Mouse (Mus musculus): ENCODE data around the gene Ninj2. TPM values are rescaled to one million over a fixed set of nuclear protein-coding genes. Genes with fewer than 3 reads are reported as not detected.

Ninj2 gene
- polyA plus RNA-seq, 1 experiment from 2014 or later, result not detected

DNA sequence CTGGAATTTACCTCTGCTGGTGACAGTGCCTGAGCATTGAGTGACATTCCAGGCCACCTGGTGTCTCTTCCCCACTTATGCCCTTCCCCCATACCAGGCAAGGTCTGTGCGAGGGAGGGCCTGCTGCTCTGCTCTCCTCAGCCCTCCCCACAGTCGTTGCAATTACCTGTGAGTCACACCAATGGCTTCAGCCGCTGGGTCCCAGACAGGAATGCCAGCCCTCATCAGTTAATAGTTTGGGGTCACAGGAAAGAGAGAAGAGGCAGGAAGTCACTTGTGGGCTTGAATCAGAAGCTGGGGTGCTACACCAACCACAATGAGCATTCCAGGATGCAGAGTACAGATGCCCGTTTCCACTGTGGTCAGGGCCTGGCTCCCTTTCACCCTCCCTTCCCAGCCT, 41.6 kb downstream of the Ninj2 start:
- 88% methylated on average over 4 of the region's 4 CpGs for WGBS
- Histone ChIP-seq H3K4me1 (replicated peaks; ENCODE audit: control insufficient read depth, insufficient read depth, low read length) (no peaks in the 10 kb centered on the region), H3K4me3 (ENCODE audit: low read depth, low read length) (no peak overlapping the region), H3K4me2 (replicated peaks; ENCODE audit: low read depth, low read length) (no peak overlapping the region), H3K27ac (ENCODE audit: low read depth, low read length) (no peak overlapping the region), H3K9ac (ENCODE audit: low read depth, low read length) (no peak overlapping the region), H3K9me3 (ENCODE audit: control insufficient read depth, low read length) (no peaks in the 10 kb centered on the region), H3K36me3 (ENCODE audit: control insufficient read depth, insufficient read depth, low read length) (no peaks in the 10 kb centered on the region), H3K27me3 (ENCODE audit: control insufficient read depth, insufficient read depth, low read length) (no peaks in the 10 kb centered on the region)
- ATAC-seq (ENCODE audit: low FRiP score) (no peak), DNase-seq (ENCODE audit: low spot score) (no peak)

DNA sequence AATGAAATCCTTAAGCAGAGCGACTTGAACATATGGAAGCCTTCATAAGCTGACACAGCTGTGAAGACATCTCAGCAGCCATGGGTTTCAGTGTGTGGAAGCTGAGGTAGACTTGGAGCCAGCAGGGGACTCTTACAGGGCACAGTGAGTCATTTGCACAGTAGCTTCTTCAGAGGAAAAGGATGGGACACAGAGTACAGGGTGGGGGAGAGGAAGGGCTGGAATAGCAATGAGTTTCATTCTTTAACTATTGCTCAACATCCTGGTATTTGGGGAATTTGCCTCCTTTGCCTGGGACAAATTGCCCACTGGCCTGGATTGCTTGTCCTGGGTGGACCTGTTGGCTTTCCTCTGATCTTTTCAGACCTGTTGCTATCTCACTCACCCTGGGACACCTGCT, 52.3 kb downstream of the Ninj2 start:
- no peak overlapping the region for H3K27ac ChIP-seq (ENCODE audit: low read depth, low read length)
- 86% methylated on average over 1 of the region's 1 CpGs for WGBS

DNA sequence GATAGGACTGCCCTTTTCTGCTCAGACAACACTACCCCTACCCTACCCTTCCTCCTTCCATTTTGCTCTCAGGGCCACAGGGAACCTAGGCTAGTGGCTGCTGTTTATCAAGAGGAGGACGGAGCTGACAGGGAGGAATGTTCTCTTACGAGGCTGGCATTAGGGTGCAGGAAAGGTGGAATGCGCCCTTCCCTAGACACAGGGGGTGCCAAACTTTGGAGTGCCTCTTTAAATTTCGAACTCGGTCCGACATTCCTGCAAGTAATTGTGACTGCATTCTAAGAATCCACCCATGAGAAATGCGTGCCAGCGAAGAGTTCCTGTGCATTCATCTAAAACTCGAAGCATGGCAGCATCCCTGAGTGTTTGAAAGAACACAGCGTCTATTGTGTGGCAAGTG, 53.5 kb downstream of the Ninj2 start:
- Histone ChIP-seq H3K36me3 (ENCODE audit: control insufficient read depth, insufficient read depth, low read length) (no peaks in the 10 kb centered on the region), H3K27me3 (ENCODE audit: control insufficient read depth, insufficient read depth, low read length) (no peaks in the 10 kb centered on the region), H3K27ac (ENCODE audit: low read depth, low read length) (no peak overlapping the region), H3K9me3 (ENCODE audit: control insufficient read depth, low read length) (no peaks in the 10 kb centered on the region), H3K4me2 (replicated peaks; ENCODE audit: low read depth, low read length) (no peak overlapping the region), H3K9ac (ENCODE audit: low read depth, low read length) (no peak overlapping the region), H3K4me1 (replicated peaks; ENCODE audit: control insufficient read depth, insufficient read depth, low read length) (no peaks in the 10 kb centered on the region), H3K4me3 (ENCODE audit: low read depth, low read length) (no peak overlapping the region)
- no peak for ATAC-seq (ENCODE audit: low FRiP score)
- DNase-seq (ENCODE audit: low spot score), result no peak
- 75% methylated on average over 10 of the region's 10 CpGs for WGBS

More for the DNA sequence above, 52.3 kb downstream of the Ninj2 start:
- Histone ChIP-seq H3K9me3 (ENCODE audit: control insufficient read depth, low read length) (no peaks in the 10 kb centered on the region), H3K36me3 (ENCODE audit: control insufficient read depth, insufficient read depth, low read length) (no peaks in the 10 kb centered on the region), H3K4me2 (replicated peaks; ENCODE audit: low read depth, low read length) (no peak overlapping the region), H3K9ac (ENCODE audit: low read depth, low read length) (no peak overlapping the region), H3K4me1 (replicated peaks; ENCODE audit: control insufficient read depth, insufficient read depth, low read length) (no peaks in the 10 kb centered on the region), H3K27me3 (ENCODE audit: control insufficient read depth, insufficient read depth, low read length) (no peaks in the 10 kb centered on the region), H3K4me3 (ENCODE audit: low read depth, low read length) (no peak overlapping the region)
- no peak for DNase-seq (ENCODE audit: low spot score)
- no peak for ATAC-seq (ENCODE audit: low FRiP score)

DNA sequence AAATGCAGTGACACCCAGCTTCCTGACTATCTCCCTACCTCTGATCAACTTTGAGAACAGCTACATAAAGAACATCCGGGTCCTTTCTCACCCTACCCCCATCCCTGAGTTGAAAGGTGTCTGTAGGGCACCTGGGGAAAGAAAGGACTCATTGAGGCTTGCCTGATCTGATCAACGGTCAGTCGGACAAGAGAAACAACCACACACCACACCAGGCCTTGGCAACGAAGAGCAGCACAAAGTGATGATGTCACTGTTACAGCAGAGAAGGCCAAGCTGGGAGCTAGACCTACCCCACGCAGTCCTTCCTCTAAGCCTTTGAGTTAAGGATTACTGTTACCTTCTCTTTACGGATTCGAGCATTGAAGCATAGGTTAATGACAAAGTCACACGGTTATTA, 54.3 kb downstream of the Ninj2 start:
- 80% methylated on average over 8 of the region's 8 CpGs for WGBS

DNA sequence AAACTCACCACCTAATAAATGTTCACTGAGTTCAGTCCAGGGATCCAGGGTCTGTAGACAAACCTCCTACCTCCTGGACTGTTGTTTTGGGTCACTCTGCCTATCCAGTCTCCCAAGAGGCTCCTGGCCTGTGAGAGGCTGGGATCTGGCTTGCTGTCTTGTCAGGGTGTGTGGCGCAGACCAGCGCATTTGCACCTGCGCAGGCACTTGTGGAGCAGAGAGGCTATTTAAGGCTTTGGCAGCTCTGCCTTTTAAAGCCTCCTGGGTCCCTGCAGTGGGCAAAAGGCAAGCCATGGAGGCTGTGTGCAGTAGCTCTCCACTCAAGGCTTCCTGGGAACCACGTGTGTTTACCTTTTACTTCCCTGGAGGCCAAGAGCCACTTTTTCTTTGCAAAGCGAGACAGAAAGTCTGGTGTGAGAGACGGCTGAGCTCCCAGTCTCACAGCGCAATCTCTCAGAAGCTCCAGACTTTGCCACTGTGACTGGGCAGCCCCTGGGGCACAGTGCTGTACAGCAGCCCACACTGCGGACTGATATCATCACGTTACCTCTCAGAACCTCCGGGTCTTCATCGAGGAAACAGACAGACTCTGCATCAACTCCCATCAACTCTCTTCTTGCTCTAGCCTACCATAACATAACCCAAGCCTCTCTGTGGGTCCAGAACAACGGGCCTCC, 55.7 kb downstream of the Ninj2 start:
- ATAC-seq (ENCODE audit: low FRiP score) (no peak), DNase-seq (ENCODE audit: low spot score) (no peak)
- whole genome bisulfite sequencing, result 86% methylated on average over 12 of the region's 12 CpGs
- no peak overlapping the region for H3K9ac ChIP-seq (ENCODE audit: low read depth, low read length)
- H3K27ac ChIP-seq (ENCODE audit: low read depth, low read length), result no peak overlapping the region
- H3K4me2 ChIP-seq (replicated peaks; ENCODE audit: low read depth, low read length), result no peak overlapping the region
- no peak overlapping the region for H3K4me3 ChIP-seq (ENCODE audit: low read depth, low read length)
- no peaks in the 10 kb centered on the region for H3K4me1 ChIP-seq (replicated peaks; ENCODE audit: control insufficient read depth, insufficient read depth, low read length)
- no peaks in the 10 kb centered on the region for H3K9me3 ChIP-seq (ENCODE audit: control insufficient read depth, low read length)
- no peaks in the 10 kb centered on the region for H3K27me3 ChIP-seq (ENCODE audit: control insufficient read depth, insufficient read depth, low read length)
- no peaks in the 10 kb centered on the region for H3K36me3 ChIP-seq (ENCODE audit: control insufficient read depth, insufficient read depth, low read length)

More for the DNA sequence above, 54.3 kb downstream of the Ninj2 start:
- ATAC-seq (ENCODE audit: low FRiP score) (no peak), DNase-seq (ENCODE audit: low spot score) (no peak)
- H3K27me3 ChIP-seq (ENCODE audit: control insufficient read depth, insufficient read depth, low read length), result no peaks in the 10 kb centered on the region
- no peaks in the 10 kb centered on the region for H3K9me3 ChIP-seq (ENCODE audit: control insufficient read depth, low read length)
- H3K4me3 ChIP-seq (ENCODE audit: low read depth, low read length), result no peak overlapping the region
- H3K36me3 ChIP-seq (ENCODE audit: control insufficient read depth, insufficient read depth, low read length), result no peaks in the 10 kb centered on the region
- no peak overlapping the region for H3K9ac ChIP-seq (ENCODE audit: low read depth, low read length)
- no peak overlapping the region for H3K27ac ChIP-seq (ENCODE audit: low read depth, low read length)
- no peaks in the 10 kb centered on the region for H3K4me1 ChIP-seq (replicated peaks; ENCODE audit: control insufficient read depth, insufficient read depth, low read length)
- no peak overlapping the region for H3K4me2 ChIP-seq (replicated peaks; ENCODE audit: low read depth, low read length)

DNA sequence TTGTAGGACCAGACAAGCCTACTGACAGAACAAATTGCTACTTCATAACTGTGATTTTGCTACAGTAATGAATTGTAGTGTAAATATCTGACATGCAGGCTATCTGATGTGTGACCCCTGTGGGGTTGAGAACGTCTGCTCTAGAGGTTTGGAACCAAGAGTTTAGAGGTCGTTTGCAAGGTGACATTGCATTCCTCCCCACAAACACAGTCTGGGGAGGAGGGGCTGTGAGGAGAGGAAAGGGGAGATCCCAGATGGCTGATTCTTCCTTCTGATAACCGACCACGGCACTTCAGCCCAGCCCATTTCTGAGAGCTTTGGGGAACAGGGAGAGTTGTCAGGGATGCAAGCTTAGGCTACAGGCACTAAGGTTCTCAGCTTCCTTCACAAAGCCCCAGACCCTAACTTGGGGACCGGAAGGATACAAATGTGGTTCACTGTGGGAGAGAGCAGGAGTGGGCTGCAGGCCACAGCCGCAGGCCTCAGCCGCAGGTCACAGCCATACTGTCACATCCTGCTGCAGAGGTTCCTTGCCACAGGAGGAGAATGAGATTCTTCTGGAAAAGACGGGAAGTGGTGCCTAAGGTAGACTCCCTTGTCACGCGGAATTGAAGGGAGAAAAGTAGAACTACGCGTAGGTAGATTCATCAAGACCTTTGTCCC, 56.4 kb downstream of the Ninj2 start:
- DNase-seq (ENCODE audit: low spot score) (no peak), ATAC-seq (ENCODE audit: low FRiP score) (no peak)
- WGBS, result 77% methylated on average over 12 of the region's 12 CpGs
- Histone ChIP-seq H3K4me2 (replicated peaks; ENCODE audit: low read depth, low read length) (no peak overlapping the region), H3K9ac (ENCODE audit: low read depth, low read length) (no peak overlapping the region), H3K9me3 (ENCODE audit: control insufficient read depth, low read length) (no peaks in the 10 kb centered on the region), H3K27me3 (ENCODE audit: control insufficient read depth, insufficient read depth, low read length) (no peaks in the 10 kb centered on the region), H3K4me3 (ENCODE audit: low read depth, low read length) (no peak overlapping the region), H3K27ac (ENCODE audit: low read depth, low read length) (no peak overlapping the region), H3K36me3 (ENCODE audit: control insufficient read depth, insufficient read depth, low read length) (no peaks in the 10 kb centered on the region), H3K4me1 (replicated peaks; ENCODE audit: control insufficient read depth, insufficient read depth, low read length) (no peaks in the 10 kb centered on the region)

DNA sequence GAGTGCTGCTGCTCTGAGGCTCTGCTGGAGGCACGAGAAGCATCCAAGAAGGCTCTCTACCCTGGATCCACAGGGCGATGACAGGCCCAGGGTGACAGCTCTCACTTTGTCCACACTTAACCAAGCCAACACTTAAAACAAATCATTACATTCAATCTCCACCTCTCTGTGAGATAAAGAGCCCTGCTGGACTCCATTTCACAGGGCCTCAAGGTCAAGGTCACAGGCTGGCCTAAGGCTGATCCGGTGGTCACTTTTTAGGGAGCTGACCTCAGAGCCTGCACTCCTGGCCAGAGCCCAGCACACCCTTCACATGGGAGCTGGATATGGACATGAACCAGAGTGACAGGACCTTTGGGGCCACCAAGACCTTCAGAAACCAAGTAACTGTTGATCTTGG, 57.1 kb downstream of the Ninj2 start:
- ATAC-seq (ENCODE audit: low FRiP score) (no peak), DNase-seq (ENCODE audit: low spot score) (no peak)
- Histone ChIP-seq H3K4me3 (ENCODE audit: low read depth, low read length) (no peak overlapping the region), H3K4me2 (replicated peaks; ENCODE audit: low read depth, low read length) (no peak overlapping the region), H3K4me1 (replicated peaks; ENCODE audit: control insufficient read depth, insufficient read depth, low read length) (no peaks in the 10 kb centered on the region), H3K9ac (ENCODE audit: low read depth, low read length) (no peak overlapping the region), H3K36me3 (ENCODE audit: control insufficient read depth, insufficient read depth, low read length) (no peaks in the 10 kb centered on the region), H3K27me3 (ENCODE audit: control insufficient read depth, insufficient read depth, low read length) (no peaks in the 10 kb centered on the region), H3K9me3 (ENCODE audit: control insufficient read depth, low read length) (no peaks in the 10 kb centered on the region), H3K27ac (ENCODE audit: low read depth, low read length) (no peak overlapping the region)
- WGBS, result 72% methylated on average over 3 of the region's 3 CpGs

DNA sequence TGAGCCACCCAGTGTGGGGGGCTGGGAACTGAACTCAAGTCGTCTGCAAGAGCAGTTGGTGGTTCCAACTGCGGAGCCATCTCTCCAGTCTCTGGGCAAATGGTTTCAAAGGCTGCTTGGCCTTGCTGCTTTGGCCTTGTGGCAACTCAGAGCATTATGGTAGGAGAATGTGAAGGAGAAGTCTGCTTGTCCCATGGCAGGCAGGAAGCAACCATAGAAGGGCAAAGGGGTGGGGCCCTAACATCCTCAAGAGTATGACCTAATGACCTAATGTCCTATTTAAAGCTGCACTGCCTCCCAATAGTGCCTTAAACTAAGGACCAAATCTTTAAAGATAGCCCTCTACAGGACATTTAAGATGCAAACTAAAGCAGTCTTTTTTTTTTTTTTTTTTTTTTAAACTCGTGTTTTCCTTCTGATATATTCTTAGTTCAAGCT, 58.5 kb downstream of the Ninj2 start:
- Histone ChIP-seq H3K36me3 (ENCODE audit: control insufficient read depth, insufficient read depth, low read length) (no peaks in the 10 kb centered on the region), H3K9me3 (ENCODE audit: control insufficient read depth, low read length) (no peaks in the 10 kb centered on the region), H3K9ac (ENCODE audit: low read depth, low read length) (no peak overlapping the region), H3K27me3 (ENCODE audit: control insufficient read depth, insufficient read depth, low read length) (no peaks in the 10 kb centered on the region), H3K27ac (ENCODE audit: low read depth, low read length) (no peak overlapping the region), H3K4me1 (replicated peaks; ENCODE audit: control insufficient read depth, insufficient read depth, low read length) (no peaks in the 10 kb centered on the region), H3K4me3 (ENCODE audit: low read depth, low read length) (no peak overlapping the region), H3K4me2 (replicated peaks; ENCODE audit: low read depth, low read length) (no peak overlapping the region)
- no peak for DNase-seq (ENCODE audit: low spot score)
- 68% methylated on average over 3 of the region's 3 CpGs for WGBS
- ATAC-seq (ENCODE audit: low FRiP score), result no peak

Measured in hindbrain, embryonic 11.5 days (tissue).